Mouse (Mus musculus) lung, embryonic 15.5 days (tissue): ENCODE data around the gene Dusp22. TPM values are rescaled to one million over a fixed set of nuclear protein-coding genes. Genes with fewer than 3 reads are reported as not detected.

Experiments
- ATAC-seq: fragments of 200-750 bp; cut with Nextera tagmentation; 2 replicates; pipeline ENCODE4 v1.8.0; 2017; ENCODE audit warnings: moderate number of reproducible peaks, borderline replicate concordance; ENCODE audit not compliant: low FRiP score, low TSS enrichment; ENCODE audit errors: extremely low read depth
- H3K27ac ChIP-seq: fragments of 300-500 bp; sonication (generic); 2 replicates; pipeline ENCODE4 v1.5.1; 2015; ENCODE audit warnings: moderate library complexity, mild to moderate bottlenecking, inconsistent platforms
- H3K27me3 ChIP-seq: fragments of 300-500 bp; sonication (generic); 2 replicates; pipeline ENCODE4 v1.6.1; 2015; ENCODE audit warnings: inconsistent platforms
- H3K36me3 ChIP-seq: fragments of 300-500 bp; sonication (generic); 2 replicates; pipeline ENCODE4 v1.6.1; 2015; ENCODE audit warnings: inconsistent platforms
- H3K4me1 ChIP-seq: fragments of 300-500 bp; sonication (generic); 2 replicates; pipeline ENCODE4 v1.6.1; 2015; ENCODE audit warnings: inconsistent platforms
- H3K4me2 ChIP-seq: fragments of 300-500 bp; sonication (generic); 2 replicates; pipeline ENCODE4 v1.6.1; 2015; ENCODE audit warnings: inconsistent platforms, mild to moderate bottlenecking, moderate library complexity
- H3K4me3 ChIP-seq: fragments of 300-500 bp; sonication (generic); 2 replicates; pipeline ENCODE4 v1.5.1; 2015; ENCODE audit warnings: mild to moderate bottlenecking, inconsistent platforms
- H3K9ac ChIP-seq: fragments of 300-500 bp; sonication (generic); 2 replicates; pipeline ENCODE4 v1.6.1; 2015; ENCODE audit warnings: inconsistent platforms
- H3K9me3 ChIP-seq: fragments of 300-500 bp; sonication (generic); 2 replicates; pipeline ENCODE4 v1.6.1; 2016; ENCODE audit warnings: inconsistent platforms
- WGBS: fragments of 180-500 bp; shearing (Covaris S2); methylation state at CpG from one replicate; pipeline ENCODE4 v1.1.7; 2015; 5-methylcytosine and 5-hydroxymethylcytosine counted together
- polyA plus RNA-seq: library from polyadenylated mRNA; unstranded; fragments of >200 nt; fragmentation: Nextera tagmentation; extraction: Ambion mirVana; gene quantifications from 2 replicates; pipeline ENCODE4 v1.2.1, GENCODE M21; 2015

Gene Dusp22
- polyA plus RNA-seq, 1 experiment from 2014 or later, result 25.7 TPM

DNA sequence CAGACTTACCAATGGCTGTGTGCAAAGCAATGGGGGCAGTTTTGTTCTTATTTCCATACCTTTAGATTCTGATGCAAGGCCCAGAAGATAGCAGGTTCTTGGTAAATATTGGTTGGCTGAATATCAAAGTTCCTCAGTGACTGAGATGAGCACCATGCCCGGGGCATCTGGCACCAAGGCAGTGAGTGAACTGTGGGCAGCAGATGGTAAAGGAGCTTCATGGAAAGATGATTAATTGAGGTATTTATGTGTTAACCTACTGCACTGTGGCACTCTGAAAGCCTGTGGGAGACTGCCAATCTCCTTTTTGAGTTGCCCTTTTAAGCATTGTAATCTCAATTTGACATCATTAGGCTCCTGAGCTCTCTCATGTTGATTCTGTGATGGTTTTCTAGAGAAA lies 9.1 kb upstream of the Dusp22 start:
- no peaks in the 10 kb centered on the region for H3K4me1 ChIP-seq
- no peak overlapping the region for H3K9ac ChIP-seq
- no peak for ATAC-seq
- no peaks in the 10 kb centered on the region; the same call in 1 of the 2 replicates for H3K27me3 ChIP-seq
- H3K9me3 ChIP-seq, result no peaks in the 10 kb centered on the region
- H3K4me2 ChIP-seq, result no peak overlapping the region
- H3K27ac ChIP-seq, result no peak overlapping the region
- whole genome bisulfite sequencing, result 81% methylated on average over 1 of the region's 1 CpGs
- no peak overlapping the region for H3K4me3 ChIP-seq
- no peaks in the 10 kb centered on the region for H3K36me3 ChIP-seq

DNA sequence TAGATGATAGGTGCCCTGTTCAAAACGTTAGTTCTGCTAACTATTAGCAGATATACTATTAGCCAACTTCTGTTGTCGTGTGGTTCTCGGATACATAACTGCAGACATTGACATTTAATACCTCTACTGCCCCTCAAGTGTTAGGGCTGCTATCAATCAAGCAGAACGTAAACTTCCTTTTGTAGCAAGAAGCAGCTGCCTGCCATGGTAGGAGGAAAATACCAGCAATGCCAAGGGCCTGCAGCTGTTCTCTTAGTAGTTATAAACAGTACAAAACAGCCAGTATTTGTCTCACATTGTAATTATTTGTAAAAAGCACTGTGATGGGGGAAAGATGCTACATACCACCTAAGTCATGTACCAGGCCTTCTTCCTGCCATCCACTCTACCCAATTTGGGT lies 6.7 kb upstream of the Dusp22 start:
- no peaks in the 10 kb centered on the region for H3K36me3 ChIP-seq
- H3K9me3 ChIP-seq, result no peaks in the 10 kb centered on the region
- no peak overlapping the region for H3K9ac ChIP-seq
- no peak overlapping the region for H3K4me2 ChIP-seq
- H3K4me3 ChIP-seq, result no peak overlapping the region
- H3K27me3 ChIP-seq, result no peaks in the 10 kb centered on the region; the same call in 1 of the 2 replicates
- H3K27ac ChIP-seq, result no peak overlapping the region
- 22% methylated on average over 4 of the region's 4 CpGs for WGBS
- H3K4me1 ChIP-seq, result no peaks in the 10 kb centered on the region
- no peak for ATAC-seq

DNA sequence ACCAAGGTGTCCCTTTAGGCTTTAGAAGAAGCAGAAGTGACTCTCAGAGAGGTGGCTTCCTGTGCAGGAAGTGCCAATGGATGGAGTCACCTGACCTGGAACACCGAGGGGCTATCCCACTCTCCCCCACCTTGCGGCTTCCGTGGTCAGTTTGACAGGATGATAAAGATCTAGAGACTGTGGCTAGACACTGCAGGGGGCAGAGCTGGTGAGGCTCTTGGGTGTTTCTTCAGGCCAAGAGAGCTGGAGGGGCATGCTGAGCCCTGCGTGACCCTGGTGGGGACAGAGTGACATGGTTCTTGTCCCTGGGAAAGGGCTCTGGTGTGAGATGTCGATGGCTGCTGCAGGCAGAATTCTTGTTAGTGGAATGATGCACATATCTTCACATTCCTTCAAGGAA lies 5.3 kb upstream of the Dusp22 start:
- H3K27ac ChIP-seq, result no peak overlapping the region
- WGBS, result 55% methylated on average over 5 of the region's 5 CpGs
- H3K9me3 ChIP-seq, result no peaks in the 10 kb centered on the region
- no peak overlapping the region for H3K4me3 ChIP-seq
- ATAC-seq, result no peak
- no peaks in the 10 kb centered on the region; the same call in 1 of the 2 replicates for H3K27me3 ChIP-seq
- H3K4me2 ChIP-seq, result no peak overlapping the region
- no peak overlapping the region for H3K9ac ChIP-seq
- H3K4me1 ChIP-seq, result peaks cover 4% of the 10 kb centered on the region; the same call in 1 of the 2 replicates
- no peaks in the 10 kb centered on the region for H3K36me3 ChIP-seq

DNA sequence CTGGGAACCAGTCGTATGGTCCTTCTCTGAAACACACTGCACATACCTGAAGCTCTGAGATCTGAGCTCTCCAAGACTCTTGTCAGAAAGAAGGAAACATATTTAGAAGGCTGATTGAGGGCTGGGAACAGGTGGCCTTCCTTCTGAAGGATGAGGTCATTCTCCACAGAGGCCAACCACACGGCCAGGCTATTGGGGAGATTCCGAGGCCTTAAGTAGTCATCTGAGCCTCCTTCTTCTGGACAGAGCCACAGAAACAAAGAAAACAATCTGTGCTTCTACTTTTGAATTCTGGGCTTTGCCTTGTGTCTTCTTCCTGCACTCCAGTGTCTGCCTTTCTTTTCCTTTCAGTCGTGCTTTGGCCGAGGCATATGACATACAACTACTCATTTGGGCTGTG lies 2.9 kb upstream of the Dusp22 start:
- 64% methylated on average over 5 of the region's 5 CpGs for WGBS

DNA sequence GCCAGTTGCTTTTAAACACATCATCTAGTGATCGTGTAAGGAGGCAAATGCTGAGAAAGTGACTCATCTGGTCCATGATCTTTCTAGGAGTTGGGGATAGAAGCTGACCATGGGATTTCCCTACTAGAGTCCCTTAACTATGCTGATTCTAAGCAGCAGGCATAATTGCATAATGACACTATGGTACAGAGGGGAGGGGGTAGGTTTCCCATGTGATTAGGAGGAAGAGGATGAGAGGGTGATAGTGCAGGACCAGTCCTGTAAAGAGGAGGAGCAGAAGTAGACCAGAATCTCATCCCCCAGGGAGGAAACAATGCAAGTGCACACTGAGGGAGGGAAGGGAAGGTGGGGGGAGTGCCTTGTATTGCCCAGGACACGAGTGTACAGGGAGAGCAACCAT lies 2.0 kb upstream of the Dusp22 start:
- H3K36me3 ChIP-seq, result no peaks in the 10 kb centered on the region
- H3K9ac ChIP-seq, result no peak overlapping the region
- H3K4me1 ChIP-seq, result peaks cover 11% of the 10 kb centered on the region; the same call in 1 of the 2 replicates
- no peak for ATAC-seq
- WGBS, result 48% methylated on average over 2 of the region's 2 CpGs
- no peak overlapping the region for H3K4me2 ChIP-seq
- no peak overlapping the region for H3K27ac ChIP-seq
- H3K4me3 ChIP-seq, result no peak overlapping the region
- no peaks in the 10 kb centered on the region for H3K9me3 ChIP-seq
- H3K27me3 ChIP-seq, result no peaks in the 10 kb centered on the region; the same call in 1 of the 2 replicates

More for the DNA sequence above, 2.9 kb upstream of the Dusp22 start:
- no peak for ATAC-seq
- Histone ChIP-seq H3K9me3 (no peaks in the 10 kb centered on the region), H3K27ac (no peak overlapping the region), H3K4me2 (no peak overlapping the region), H3K9ac (no peak overlapping the region), H3K27me3 (no peaks in the 10 kb centered on the region; the same call in 1 of the 2 replicates), H3K4me1 (peaks cover 11% of the 10 kb centered on the region; the same call in 1 of the 2 replicates), H3K36me3 (no peaks in the 10 kb centered on the region), H3K4me3 (no peak overlapping the region)

- Histone ChIP-seq H3K4me3 (no peak overlapping the region), H3K27me3 (no peaks in the 10 kb centered on the region; the same call in 1 of the 2 replicates), H3K9ac (no peak overlapping the region), H3K4me2 (no peak overlapping the region), H3K27ac (no peak overlapping the region), H3K9me3 (no peaks in the 10 kb centered on the region), H3K4me1 (peaks cover 11% of the 10 kb centered on the region; the same call in 1 of the 2 replicates), H3K36me3 (no peaks in the 10 kb centered on the region)
- ATAC-seq, result no peak
- WGBS, result 88% methylated on average over 2 of the region's 2 CpGs
Measured at GRCm38 (mm10) chr13:30658201-30658996, 1.4 kb upstream of the Dusp22 start.

GRCm38 (mm10) chr13:30665261-30665660 lies 5.5 kb downstream of the Dusp22 start:
- no peak overlapping the region for H3K4me2 ChIP-seq
- no peaks in the 10 kb centered on the region for H3K36me3 ChIP-seq
- H3K27me3 ChIP-seq, result no peaks in the 10 kb centered on the region
- no peak for ATAC-seq
- H3K9me3 ChIP-seq, result no peaks in the 10 kb centered on the region
- no peak overlapping the region for H3K27ac ChIP-seq
- H3K4me1 ChIP-seq, result 0 out of 2 replicates have a peak, but pooled peaks cover 5% of the 10 kb centered on the region
- no peak overlapping the region for H3K4me3 ChIP-seq
- no peak overlapping the region for H3K9ac ChIP-seq
- 86% methylated on average over 8 of the region's 8 CpGs for WGBS

DNA sequence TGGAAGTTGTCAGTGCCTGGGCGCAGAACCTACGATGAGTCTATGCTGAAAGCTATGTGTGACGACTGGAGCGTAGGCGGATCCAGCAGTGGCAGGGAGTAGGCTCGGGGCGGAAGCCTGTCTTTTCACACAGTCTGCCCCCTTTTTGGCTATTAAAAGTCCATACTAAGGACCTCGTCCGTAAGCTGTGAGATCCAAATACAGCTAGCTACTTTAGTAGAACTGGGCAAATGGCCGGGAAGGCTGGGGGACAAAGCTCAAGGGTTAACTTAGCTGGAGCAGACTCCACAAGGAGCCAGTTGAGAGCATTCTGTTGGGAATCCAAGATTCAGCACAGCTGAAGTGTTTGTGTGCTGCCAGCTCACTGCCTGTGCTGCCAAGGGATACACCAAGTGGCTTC lies 6.7 kb downstream of the Dusp22 start:
- H3K4me3 ChIP-seq, result no peak overlapping the region
- 93% methylated on average over 10 of the region's 10 CpGs for WGBS
- H3K9ac ChIP-seq, result no peak overlapping the region
- no peaks in the 10 kb centered on the region for H3K4me1 ChIP-seq
- no peaks in the 10 kb centered on the region for H3K27me3 ChIP-seq
- no peak for ATAC-seq
- H3K4me2 ChIP-seq, result no peak overlapping the region
- H3K9me3 ChIP-seq, result no peaks in the 10 kb centered on the region
- H3K36me3 ChIP-seq, result no peaks in the 10 kb centered on the region
- no peak overlapping the region for H3K27ac ChIP-seq

- no peak for ATAC-seq
- H3K9me3 ChIP-seq, result no peaks in the 10 kb centered on the region
- no peaks in the 10 kb centered on the region for H3K27me3 ChIP-seq
- no peak overlapping the region for H3K4me2 ChIP-seq
- H3K4me1 ChIP-seq, result no peaks in the 10 kb centered on the region
- H3K36me3 ChIP-seq, result no peaks in the 10 kb centered on the region
- WGBS, result 48% methylated on average over 5 of the region's 5 CpGs
- H3K9ac ChIP-seq, result no peak overlapping the region
- no peak overlapping the region for H3K27ac ChIP-seq
- no peak overlapping the region for H3K4me3 ChIP-seq
Measured at GRCm38 (mm10) chr13:30668301-30668700, 8.5 kb downstream of the Dusp22 start.

DNA sequence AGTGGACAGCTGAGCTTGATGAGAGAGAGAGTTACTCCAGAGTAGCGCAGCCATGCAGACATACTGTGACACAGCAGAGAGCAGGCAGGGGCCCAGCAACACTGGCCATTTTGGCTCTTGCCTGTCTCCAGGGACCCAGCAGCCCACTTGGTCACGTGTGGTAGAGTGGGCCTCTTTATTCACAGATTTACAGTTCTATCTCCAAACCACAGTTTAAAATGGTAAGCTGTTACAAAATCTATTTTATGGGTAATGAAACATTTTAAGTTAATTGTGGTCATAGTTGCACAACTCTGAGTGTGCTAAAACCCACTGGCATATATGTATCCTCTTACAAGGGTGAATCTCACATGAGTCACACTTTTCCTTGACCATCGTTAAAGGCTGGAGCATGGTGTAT lies 9.5 kb downstream of the Dusp22 start:
- Histone ChIP-seq H3K27me3 (no peaks in the 10 kb centered on the region), H3K36me3 (no peaks in the 10 kb centered on the region), H3K27ac (no peak overlapping the region), H3K9me3 (no peaks in the 10 kb centered on the region), H3K4me2 (no peak overlapping the region), H3K9ac (no peak overlapping the region), H3K4me1 (no peaks in the 10 kb centered on the region), H3K4me3 (no peak overlapping the region)
- ATAC-seq, result no peak
- WGBS, result 81% methylated on average over 3 of the region's 3 CpGs

GRCm38 (mm10) chr13:30673878-30674277 lies 14.1 kb downstream of the Dusp22 start:
- WGBS, result 87% methylated on average over 5 of the region's 5 CpGs
- Histone ChIP-seq H3K4me1 (no peaks in the 10 kb centered on the region), H3K36me3 (no peaks in the 10 kb centered on the region), H3K27me3 (no peaks in the 10 kb centered on the region), H3K9ac (no peak overlapping the region), H3K9me3 (no peaks in the 10 kb centered on the region), H3K4me2 (no peak overlapping the region), H3K27ac (no peak overlapping the region), H3K4me3 (no peak overlapping the region)
- no peak for ATAC-seq

- no peak overlapping the region for H3K27ac ChIP-seq
- no peak overlapping the region for H3K9ac ChIP-seq
- no peak for ATAC-seq
- no peaks in the 10 kb centered on the region for H3K4me1 ChIP-seq
- WGBS, result 90% methylated on average over 5 of the region's 5 CpGs
- H3K4me2 ChIP-seq, result no peak overlapping the region
- no peaks in the 10 kb centered on the region for H3K9me3 ChIP-seq
- H3K4me3 ChIP-seq, result no peak overlapping the region
- H3K36me3 ChIP-seq, result no peaks in the 10 kb centered on the region
- no peaks in the 10 kb centered on the region for H3K27me3 ChIP-seq
Measured at GRCm38 (mm10) chr13:30678822-30679221, 19.0 kb downstream of the Dusp22 start.
